Mouse (Mus musculus) midbrain, embryonic 16.5 days (tissue): ENCODE data around the gene Xab2. TPM values are rescaled to one million over a fixed set of nuclear protein-coding genes. Genes with fewer than 3 reads are reported as not detected.
A peak's percentile ranks its signal among the peaks of the same experiment; 100 is the strongest.
"Not testable (repeated sequence)": the region's sequence is repeated elsewhere in the genome, so short reads cannot be mapped to it uniquely, and the experiment has no call there.

ENCODE experiments used
- ATAC-seq: fragments of 200-750 bp; cut with Nextera tagmentation; 2 replicates; pipeline ENCODE4 v1.8.0; 2017; ENCODE audit warnings: moderate TSS enrichment
- H3K27ac ChIP-seq: fragments of 300-500 bp; sonication (generic); 2 replicates; pipeline ENCODE4 v1.5.1; 2014; ENCODE audit warnings: mild to moderate bottlenecking, low read length, mixed read lengths
- H3K27me3 ChIP-seq: fragments of 300-500 bp; sonication (generic); 2 replicates; pipeline ENCODE4 v1.6.1; 2014; ENCODE audit warnings: low read depth, low read length, mixed read lengths; ENCODE audit not compliant: control insufficient read depth, insufficient read depth
- H3K36me3 ChIP-seq: fragments of 300-500 bp; sonication (generic); 2 replicates; pipeline ENCODE4 v1.6.1; 2014; ENCODE audit warnings: mild to moderate bottlenecking, low read length, moderate library complexity, mixed read lengths; ENCODE audit not compliant: control insufficient read depth, insufficient read depth
- H3K4me1 ChIP-seq: fragments of 300-500 bp; sonication (generic); 2 replicates; pipeline ENCODE4 v1.6.1; 2014; ENCODE audit warnings: mild to moderate bottlenecking, low read length, mixed read lengths; ENCODE audit not compliant: control insufficient read depth, insufficient read depth
- H3K4me2 ChIP-seq: fragments of 300-500 bp; sonication (generic); 2 replicates; pipeline ENCODE4 v1.6.1; 2014; ENCODE audit warnings: mild to moderate bottlenecking, low read length, mixed read lengths
- H3K4me3 ChIP-seq: fragments of 300-500 bp; sonication (generic); 2 replicates; pipeline ENCODE4 v1.5.1; 2014; ENCODE audit warnings: low read depth, mild to moderate bottlenecking, low read length, moderate library complexity, mixed read lengths
- H3K9ac ChIP-seq: fragments of 300-500 bp; sonication (generic); 2 replicates; pipeline ENCODE4 v1.6.1; 2014; ENCODE audit warnings: low read depth, low read length, mixed read lengths
- H3K9me3 ChIP-seq: fragments of 300-500 bp; sonication (generic); replicated peaks from 2 replicates; pipeline ENCODE4 v1.6.1; 2014; ENCODE audit warnings: mild to moderate bottlenecking, low read length, mixed read lengths; ENCODE audit not compliant: control insufficient read depth, poor library complexity, severe bottlenecking
- WGBS: fragments of 180-500 bp; shearing (Covaris S2); extraction: QIAGEN DNeasy Blood & Tissue Kit; methylation state at CpG from one replicate; pipeline ENCODE4 v1.1.7; 2014; 5-methylcytosine and 5-hydroxymethylcytosine counted together
- polyA plus RNA-seq: library from polyadenylated mRNA; unstranded; fragments of >200 nt; fragmentation: Nextera tagmentation; extraction: Ambion mirVana; gene quantifications from 2 replicates; pipeline ENCODE4 v1.2.1, GENCODE M21; 2015

Xab2 gene
- polyA plus RNA-seq, 1 experiment from 2014 or later: 51.8 TPM

- Histone ChIP-seq H3K4me1 (no peaks in the 10 kb centered on the region), H3K27ac (no peak overlapping the region), H3K36me3 (peaks cover 44% of the 10 kb centered on the region), H3K9me3 (no peaks in the 10 kb centered on the region), H3K4me2 (no peak overlapping the region), H3K27me3 (no peaks in the 10 kb centered on the region), H3K9ac (no peak overlapping the region), H3K4me3 (no peak overlapping the region)
- no peak for ATAC-seq
- WGBS: 86% methylated on average over 1 of the region's 1 CpGs
Measured at GRCm38 (mm10) chr8:3599219-3599618, 21.9 kb downstream of the Xab2 start.

- 91% methylated on average over 3 of the region's 3 CpGs for WGBS
- Histone ChIP-seq H3K4me1 (no peaks in the 10 kb centered on the region), H3K36me3 (peaks cover 35% of the 10 kb centered on the region), H3K4me2 (no peak overlapping the region), H3K9ac (no peak overlapping the region), H3K27ac (no peak overlapping the region), H3K27me3 (no peaks in the 10 kb centered on the region), H3K9me3 (no peaks in the 10 kb centered on the region), H3K4me3 (no peak overlapping the region)
- no peak for ATAC-seq
Measured at GRCm38 (mm10) chr8:3598054-3598453, 23.1 kb downstream of the Xab2 start.

- H3K27ac ChIP-seq: no peak overlapping the region
- H3K4me1 ChIP-seq: no peaks in the 10 kb centered on the region
- H3K9ac ChIP-seq: no peak overlapping the region
- no peaks in the 10 kb centered on the region for H3K27me3 ChIP-seq
- no peaks in the 10 kb centered on the region for H3K9me3 ChIP-seq
- 91% methylated on average over 2 of the region's 2 CpGs for WGBS
- H3K4me3 ChIP-seq: no peak overlapping the region
- no peak overlapping the region for H3K4me2 ChIP-seq
- peaks cover 12% of the 10 kb centered on the region for H3K36me3 ChIP-seq
- no peak for ATAC-seq
Measured at GRCm38 (mm10) chr8:3594466-3594865, 26.6 kb downstream of the Xab2 start.

GRCm38 (mm10) chr8:3593470-3593869, 27.6 kb downstream of the Xab2 start:
- 56% methylated on average over 3 of the region's 3 CpGs for WGBS
- H3K9me3 ChIP-seq: no peaks in the 10 kb centered on the region
- H3K36me3 ChIP-seq: peaks cover 5% of the 10 kb centered on the region
- no peak overlapping the region for H3K9ac ChIP-seq
- no peaks in the 10 kb centered on the region for H3K4me1 ChIP-seq
- ATAC-seq: no peak
- no peak overlapping the region for H3K4me3 ChIP-seq
- no peak overlapping the region for H3K4me2 ChIP-seq
- H3K27ac ChIP-seq: no peak overlapping the region
- no peaks in the 10 kb centered on the region for H3K27me3 ChIP-seq

- peak overlapping the region; percentile 91 for H3K27ac ChIP-seq
- H3K4me1 ChIP-seq: no peaks in the 10 kb centered on the region; the same call in 1 of the 2 replicates
- peak; percentile 79 for ATAC-seq
- no peaks in the 10 kb centered on the region for H3K9me3 ChIP-seq
- no peaks in the 10 kb centered on the region for H3K27me3 ChIP-seq
- WGBS: 0% methylated on average over 11 of the region's 11 CpGs
- peak overlapping the region; percentile 79 for H3K4me2 ChIP-seq
- peak overlapping the region; percentile 95 for H3K9ac ChIP-seq
- H3K36me3 ChIP-seq: no peaks in the 10 kb centered on the region
- H3K4me3 ChIP-seq: peak overlapping the region; percentile 96
Measured at GRCm38 (mm10) chr8:3588258-3588633, 32.9 kb downstream of the Xab2 start.

- no peaks in the 10 kb centered on the region; the same call in 1 of the 2 replicates for H3K4me1 ChIP-seq
- WGBS: under 1% methylated on average over 75 of the region's 77 CpGs
Measured at GRCm38 (mm10) chr8:3587391-3588257, 33.5 kb downstream of the Xab2 start.

GRCm38 (mm10) chr8:3586993-3587390, 34.1 kb downstream of the Xab2 start, which contains the start of gene Camsap3:
Gene Camsap3 (plus strand): TSS chr8:3587293.
- Histone ChIP-seq H3K9ac (peak within 1 kb of the TSS; percentile 95), H3K27ac (peak within 1 kb of the TSS; percentile 91), H3K9me3 (no peaks in the 10 kb centered on the region), H3K36me3 (no peaks in the 10 kb centered on the region), H3K4me2 (peak within 1 kb of the TSS; percentile 79), H3K4me1 (no peaks in the 10 kb centered on the region; the same call in 1 of the 2 replicates), H3K4me3 (peak within 1 kb of the TSS; percentile 96), H3K27me3 (no peaks in the 10 kb centered on the region)
- 0% methylated on average over 7 of the region's 7 CpGs for WGBS
- peak; percentile 0; the same call in 1 of the 2 replicates for ATAC-seq

More at GRCm38 (mm10) chr8:3587391-3588257, 33.5 kb downstream of the Xab2 start:
- ATAC-seq: peak; percentile 89
- Histone ChIP-seq H3K36me3 (no peaks in the 10 kb centered on the region), H3K27me3 (no peaks in the 10 kb centered on the region), H3K27ac (peak overlapping the region; percentile 91), H3K9ac (peak overlapping the region; percentile 95), H3K4me2 (peak overlapping the region; percentile 79), H3K9me3 (no peaks in the 10 kb centered on the region), H3K4me3 (peak overlapping the region; percentile 96)

GRCm38 (mm10) chr8:3586452-3586851, 34.7 kb downstream of the Xab2 start:
- Histone ChIP-seq H3K27me3 (no peaks in the 10 kb centered on the region), H3K36me3 (no peaks in the 10 kb centered on the region), H3K9ac (no peak overlapping the region), H3K27ac (no peak overlapping the region), H3K9me3 (no peaks in the 10 kb centered on the region), H3K4me1 (no peaks in the 10 kb centered on the region; the same call in 1 of the 2 replicates), H3K4me3 (no peak overlapping the region), H3K4me2 (no peak overlapping the region)
- no peak for ATAC-seq
- WGBS: 98% methylated on average over 2 of the region's 2 CpGs

GRCm38 (mm10) chr8:3581961-3582360, 39.2 kb downstream of the Xab2 start:
- not testable (repeated sequence) for H3K4me1 ChIP-seq, H3K4me2 ChIP-seq, H3K9me3 ChIP-seq, H3K36me3 ChIP-seq, H3K27ac ChIP-seq, ATAC-seq, H3K9ac ChIP-seq, H3K27me3 ChIP-seq, H3K4me3 ChIP-seq
- 77% methylated on average over 1 of the region's 3 CpGs for WGBS
